Mouse (Mus musculus) spleen, postnatal 14 days (tissue): ENCODE results near the gene Sox21.

Experiments used
- DNase-seq, 2 experiments: peaks; one replicate each; pipeline ENCODE4 v3.0.0; 2021 to 2022; ENCODE audit warnings: low spot score in 2 of 2

Gene Sox21

GRCm38 (mm10) chr14:118225061-118225743, 11.6 kb downstream of the Sox21 start:
- no peak for DNase-seq

GRCm38 (mm10) chr14:118220885-118221284, 15.9 kb downstream of the Sox21 start:
- DNase-seq, result no peak

DNA sequence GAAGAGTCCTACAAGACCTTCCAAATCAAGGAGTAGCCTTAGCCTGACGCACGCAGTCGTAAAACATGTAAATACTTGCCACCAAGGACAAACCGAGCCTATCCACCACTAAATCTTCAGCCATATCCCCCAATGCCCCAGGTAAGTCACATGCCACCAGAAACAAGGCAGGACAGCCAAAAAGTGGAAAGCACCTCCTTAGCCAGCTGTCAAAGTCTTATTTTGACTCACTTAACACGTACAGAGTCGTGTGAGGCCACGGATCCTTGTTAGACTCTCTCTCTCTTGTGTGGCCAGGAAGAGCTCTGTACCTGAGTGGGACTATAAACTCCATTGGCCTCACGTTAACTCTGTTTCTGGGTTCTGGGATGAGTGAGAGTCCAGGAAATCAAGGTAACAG, 20.0 kb downstream of the Sox21 start:
- DNase-seq, result no peak

GRCm38 (mm10) chr14:118212188-118212804, 24.5 kb downstream of the Sox21 start:
- DNase-seq, result no peak

GRCm38 (mm10) chr14:118209642-118210041, 27.2 kb downstream of the Sox21 start:
- DNase-seq, result no peak

- DNase-seq, result no peak
These were observed 29.5 kb downstream of the Sox21 start for GRCm38 (mm10) chr14:118207347-118207746.

DNA sequence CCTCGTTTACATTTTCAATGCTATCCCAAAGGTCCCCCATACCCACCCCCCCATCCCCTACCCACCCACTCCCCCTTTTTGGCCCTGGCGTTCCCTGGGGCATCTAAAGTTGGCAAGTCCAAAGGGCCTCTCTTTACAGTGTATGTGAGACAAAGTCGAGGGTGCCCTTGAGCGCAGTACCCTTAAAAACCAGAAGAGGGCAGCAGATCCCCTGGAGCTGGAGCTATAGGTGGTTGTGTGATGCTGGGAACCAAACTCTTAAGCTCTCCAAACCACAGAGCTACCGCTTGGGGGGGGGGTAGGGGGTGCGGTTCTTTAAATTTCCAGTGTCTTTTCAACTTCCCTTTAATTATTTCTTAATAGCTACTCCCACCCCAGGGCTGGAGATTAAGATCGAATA, 33.8 kb downstream of the Sox21 start:
- peak in 1 of 2 experiments; percentile 13 for DNase-seq

DNA sequence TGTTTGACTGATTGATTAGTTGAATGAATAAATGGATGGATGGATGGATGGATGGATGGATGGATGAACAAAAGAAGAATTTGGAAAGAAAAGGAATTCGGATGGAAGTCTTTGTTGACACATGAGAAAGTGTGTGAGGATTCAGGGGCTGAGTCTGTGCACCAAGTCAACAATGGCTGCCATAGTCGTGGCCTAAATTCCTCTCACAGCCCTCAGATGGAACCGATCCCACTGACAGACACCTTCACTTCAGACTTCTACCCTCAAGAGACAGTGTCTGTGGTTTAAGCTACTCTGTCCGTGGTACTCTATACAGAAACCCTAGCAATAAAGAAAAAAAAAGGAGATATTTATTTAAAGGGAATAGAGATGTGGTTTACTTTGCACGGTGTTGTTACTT, 34.8 kb downstream of the Sox21 start:
- no peak for DNase-seq

GRCm38 (mm10) chr14:118200731-118201130, 36.1 kb downstream of the Sox21 start:
- no peak for DNase-seq

- no peak for DNase-seq
These were observed 39.8 kb downstream of the Sox21 start for GRCm38 (mm10) chr14:118197063-118197462.

DNA sequence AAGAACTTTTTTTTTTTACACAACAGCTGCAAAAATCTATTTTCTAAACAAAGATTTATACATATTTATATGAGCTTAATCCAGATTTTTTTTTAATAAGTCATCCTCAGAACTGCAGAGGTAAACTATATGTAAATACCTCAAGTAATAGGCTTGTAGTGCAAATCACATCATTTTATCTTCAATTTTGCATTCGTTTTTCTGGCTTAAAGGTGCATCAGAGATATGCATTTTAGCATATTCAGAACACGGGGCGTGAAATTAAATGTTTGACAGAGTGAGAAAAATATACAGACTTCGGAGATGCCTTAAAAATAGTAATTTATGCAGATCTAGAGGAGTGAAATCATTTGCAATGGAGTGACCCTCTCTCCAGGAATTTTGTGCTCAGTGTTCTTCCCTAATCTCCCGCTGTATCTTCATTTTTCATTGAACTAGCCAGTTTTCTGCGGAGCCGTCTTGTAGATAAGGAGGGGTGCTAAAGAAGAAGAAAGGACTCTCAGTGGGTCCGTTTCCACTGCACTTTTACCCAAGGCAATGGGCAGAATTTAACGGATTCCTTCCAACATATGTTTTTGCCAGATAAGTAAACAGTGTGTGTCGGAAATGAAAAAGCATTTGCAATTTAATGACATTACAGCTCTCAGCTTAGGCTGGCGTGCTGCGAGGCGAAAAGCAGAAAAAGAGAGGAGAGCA, 42.5 kb downstream of the Sox21 start:
- no peak for DNase-seq

GRCm38 (mm10) chr14:118193663-118194062, 43.2 kb downstream of the Sox21 start:
- DNase-seq, result no peak

- DNase-seq, result no peak
These were observed 43.7 kb downstream of the Sox21 start for GRCm38 (mm10) chr14:118193001-118193628.

DNA sequence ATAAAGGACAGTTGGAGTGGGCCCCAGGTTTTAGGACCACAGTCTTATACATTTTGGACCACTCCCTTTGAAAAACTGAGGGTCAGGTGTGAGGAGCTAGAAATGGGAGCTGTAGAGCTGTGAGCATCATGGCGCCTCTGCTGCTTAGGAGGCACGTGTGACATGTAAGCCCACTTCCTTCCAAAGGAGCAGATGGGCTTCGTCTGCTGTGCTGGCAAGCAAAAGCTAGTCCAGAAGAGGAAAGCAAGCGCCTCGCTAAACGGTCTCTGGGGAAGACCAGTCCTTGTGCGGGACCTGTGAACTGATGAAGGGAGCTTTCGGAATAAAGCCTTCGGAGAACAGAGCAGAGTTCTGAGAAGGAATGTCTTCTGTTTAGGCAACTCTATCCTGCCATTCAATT, 45.4 kb downstream of the Sox21 start:
- DNase-seq, result no peak
